Mouse (Mus musculus): ENCODE measurements around the gene Apoe.
"Not testable (repeated sequence)": the region's sequence is repeated elsewhere in the genome, so short reads cannot be mapped to it uniquely, and the experiment has no call there.

The Apoe gene

GRCm38 (mm10) chr7:19691873-19692865 is 6.8 kb downstream of the Apoe start, which contains the start of gene Apoc1:
Gene Apoc1 (minus strand): TSS chr7:19692660.
- no peak for DNase-seq

GRCm38 (mm10) chr7:19691434-19691833 is 7.6 kb downstream of the Apoe start:
- no peak for DNase-seq

- DNase-seq: no peak
These were observed 8.1 kb downstream of the Apoe start for GRCm38 (mm10) chr7:19690845-19691244.

- DNase-seq: no peak
These were observed 10.4 kb downstream of the Apoe start for GRCm38 (mm10) chr7:19688611-19689010.

GRCm38 (mm10) chr7:19688101-19688500 is 10.9 kb downstream of the Apoe start:
- no peak for DNase-seq

- DNase-seq: not testable (repeated sequence)
These were observed 11.9 kb downstream of the Apoe start for GRCm38 (mm10) chr7:19686927-19687583.

DNA sequence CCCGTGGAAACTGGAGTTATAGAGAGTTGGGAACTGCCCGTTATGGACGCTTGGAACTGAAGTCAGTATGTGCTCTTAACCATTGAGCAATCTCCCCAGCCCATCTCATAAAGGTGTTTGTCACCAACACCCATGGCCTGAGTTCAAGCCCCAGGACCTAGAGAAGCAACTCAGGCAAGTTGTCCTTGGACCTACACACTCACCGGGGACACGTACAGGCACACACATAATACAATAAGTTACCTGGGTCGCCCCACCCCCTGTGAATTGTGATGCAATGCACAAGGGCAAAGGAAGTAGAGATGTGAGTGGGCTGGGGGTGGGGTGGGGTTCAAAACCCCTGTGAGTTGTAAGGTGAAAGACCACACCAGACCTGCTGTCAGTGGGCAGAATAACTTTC is 12.5 kb downstream of the Apoe start:
- DNase-seq: no peak

DNA sequence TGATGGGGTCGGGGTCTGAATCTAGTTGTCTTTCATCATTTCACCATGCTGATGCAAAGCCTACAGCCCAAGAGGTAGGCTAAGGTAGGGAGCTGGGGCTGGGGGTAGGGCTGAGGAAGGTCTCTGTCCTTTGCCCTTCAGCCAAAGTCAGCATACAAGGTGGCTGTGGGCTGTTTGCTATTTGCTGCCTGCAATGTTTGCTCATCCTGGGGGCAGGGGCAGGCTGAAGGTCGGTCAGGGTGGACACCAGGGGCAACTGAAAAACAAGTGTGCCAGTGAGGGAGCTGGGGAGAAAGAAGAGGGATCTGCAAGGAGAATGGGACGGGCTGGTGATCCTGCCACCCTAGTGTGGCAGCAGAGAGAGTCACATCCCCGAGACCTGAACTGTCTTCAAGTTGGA is 13.6 kb downstream of the Apoe start:
- DNase-seq: no peak

- DNase-seq: no peak
These were observed 15.2 kb downstream of the Apoe start for GRCm38 (mm10) chr7:19683771-19684201.

- DNase-seq: no peak
These were observed 16.0 kb downstream of the Apoe start for GRCm38 (mm10) chr7:19682979-19683378.

DNA sequence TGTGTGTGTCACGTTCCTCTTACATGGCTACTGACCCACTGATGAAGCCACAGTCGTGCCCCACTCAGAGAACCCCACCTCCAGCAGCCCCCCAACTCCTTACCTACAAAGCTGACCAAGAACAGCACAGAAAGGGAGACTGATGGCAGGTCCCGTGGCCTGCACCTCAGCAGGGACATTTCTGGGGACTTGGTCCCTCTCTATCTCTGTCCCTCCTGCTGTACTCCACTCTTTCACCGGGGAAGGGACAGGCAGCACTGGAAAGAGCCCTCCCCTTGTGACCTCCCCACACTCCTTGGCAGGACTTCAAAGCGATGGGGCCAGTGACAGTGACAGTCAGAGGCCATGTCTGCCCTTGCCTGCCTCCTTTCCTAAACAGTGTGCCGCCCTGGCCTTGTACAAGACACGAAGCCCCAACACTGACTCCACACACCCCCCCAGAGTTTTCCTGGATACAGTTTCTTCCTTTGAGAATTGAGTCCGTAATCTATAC is 17.7 kb downstream of the Apoe start, which contains the start of the genes Gm44805 and Apoc4:
Gm44805 (minus strand) TSS at position 222 of the 493 bp plus-strand sequence.
Apoc4 (minus strand) TSS at position 278 of the 493 bp plus-strand sequence.
- DNase-seq: no peak

- DNase-seq: no peak
These were observed 18.3 kb downstream of the Apoe start for GRCm38 (mm10) chr7:19680702-19681101.

DNA sequence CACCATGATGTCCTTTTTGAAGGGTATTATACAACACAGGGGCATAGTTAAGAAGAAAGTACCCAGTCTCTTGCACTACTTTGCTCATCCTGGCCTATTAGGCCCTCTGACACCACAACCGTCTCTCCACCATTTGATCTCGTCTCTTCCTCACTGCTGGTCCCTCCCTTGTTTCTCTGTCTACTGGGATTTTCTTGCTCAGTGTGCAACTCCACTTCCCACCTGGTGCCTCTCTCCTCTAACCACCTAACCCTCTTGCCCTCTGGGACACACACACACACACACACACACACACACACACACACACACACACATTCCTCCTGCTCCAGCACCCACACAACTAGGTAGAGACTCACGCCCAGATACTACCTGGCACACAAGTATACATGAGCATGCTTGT is 20.1 kb downstream of the Apoe start:
- DNase-seq: no peak

DNA sequence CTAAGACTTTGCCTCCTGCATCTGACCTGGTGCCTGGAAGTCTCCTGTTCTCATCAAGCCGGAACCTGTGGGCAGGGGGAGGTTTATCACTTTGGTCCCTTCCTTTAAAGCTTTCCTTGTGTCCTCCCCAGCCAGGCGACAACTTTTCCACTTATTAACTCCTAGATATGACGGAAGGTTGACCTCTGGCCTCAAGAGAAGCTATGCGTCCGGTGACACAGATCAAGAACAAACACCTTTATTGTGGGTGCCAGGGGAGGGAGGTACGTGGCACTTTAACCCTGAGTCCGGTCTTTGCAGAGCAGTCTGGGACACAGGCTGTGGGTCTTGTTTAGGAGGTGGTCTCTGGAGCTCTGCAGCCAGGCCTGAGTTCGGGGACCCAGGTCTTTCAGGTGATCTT is 21.1 kb downstream of the Apoe start, which contains the start of gene Apoc2:
Apoc2 (minus strand) TSS at position 70 of the 400 bp plus-strand sequence.
- no peak for DNase-seq

DNA sequence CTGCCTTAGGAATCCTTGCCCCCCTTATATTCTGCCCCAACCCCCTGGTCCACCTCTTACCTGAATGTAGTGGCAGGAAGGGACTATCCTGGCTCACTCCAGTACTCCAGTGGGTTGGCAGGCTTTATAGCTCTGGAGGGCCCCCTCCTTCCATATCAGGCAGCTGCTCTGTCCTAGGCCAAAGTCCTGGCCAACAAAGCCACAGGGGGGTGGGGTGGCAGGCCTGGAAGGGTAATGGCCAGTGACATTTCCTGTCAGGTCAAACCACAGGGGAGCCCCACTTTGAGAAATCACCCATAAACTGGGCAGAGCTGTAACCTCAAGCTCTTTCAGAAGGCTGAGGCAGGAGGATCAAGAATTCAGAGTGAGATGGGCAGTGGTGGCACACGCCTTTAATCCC is 22.3 kb downstream of the Apoe start:
- DNase-seq: no peak

DNA sequence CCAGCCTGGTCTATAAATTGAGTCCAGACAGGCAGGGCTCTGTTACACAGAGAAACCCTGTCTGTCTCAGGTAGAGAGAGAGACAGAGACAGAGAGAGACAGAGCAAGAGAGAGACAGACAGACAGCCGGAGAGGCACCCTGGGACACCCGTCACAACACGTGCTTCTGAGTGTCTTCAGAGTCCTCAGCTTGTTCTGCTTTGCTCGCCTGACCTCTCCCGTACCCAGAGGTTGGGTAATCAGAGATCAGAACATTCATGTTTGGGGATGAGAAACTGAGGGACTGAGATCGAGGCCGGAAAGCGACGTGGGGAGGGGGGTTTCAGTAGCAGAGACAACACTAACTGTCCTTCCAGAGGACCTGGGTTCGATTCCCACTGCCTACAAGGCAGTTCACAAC is 23.2 kb downstream of the Apoe start:
- no peak for DNase-seq

- DNase-seq: no peak
These were observed 25.8 kb downstream of the Apoe start for GRCm38 (mm10) chr7:19673083-19673699.

GRCm38 (mm10) chr7:19671511-19671910 is 27.5 kb downstream of the Apoe start:
- no peak for DNase-seq

DNA sequence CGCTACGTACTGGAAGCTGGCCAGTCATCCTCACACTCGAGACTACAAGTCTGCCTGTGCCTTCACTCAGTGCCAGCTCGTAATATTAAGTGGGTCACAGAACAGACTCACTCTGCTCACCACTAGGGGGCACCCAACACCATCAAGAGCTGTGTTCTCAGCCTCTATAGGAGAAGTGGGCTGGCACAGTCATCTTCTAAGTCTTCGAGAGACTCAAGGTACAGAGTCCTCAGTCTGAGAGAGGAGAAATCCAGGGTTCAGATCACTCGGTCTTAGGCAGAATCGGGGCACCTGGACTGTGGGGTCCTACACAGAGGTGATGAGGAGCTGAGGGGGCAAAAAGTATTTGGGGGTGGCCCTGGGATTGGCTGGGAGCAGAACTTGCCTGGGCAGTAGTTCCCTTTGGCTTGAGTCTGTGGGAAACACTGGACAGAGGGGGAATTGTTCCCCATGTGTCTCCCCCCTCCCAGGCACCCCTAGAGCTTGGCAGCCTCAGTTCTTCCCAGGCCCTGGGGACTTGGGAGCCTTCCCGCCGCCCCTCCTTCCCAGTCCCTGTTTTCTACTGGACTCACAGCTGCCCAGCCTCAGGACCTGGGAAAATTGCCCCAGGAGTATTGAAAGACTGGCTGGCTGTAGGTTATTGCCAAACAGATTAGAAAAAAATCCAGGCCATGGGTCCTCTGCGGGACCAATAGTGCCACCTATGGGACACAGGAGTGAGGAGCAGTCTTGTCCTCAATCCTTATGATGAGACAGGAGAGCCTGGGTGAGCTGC is 29.9 kb downstream of the Apoe start:
- peak; percentile 95 for DNase-seq

DNA sequence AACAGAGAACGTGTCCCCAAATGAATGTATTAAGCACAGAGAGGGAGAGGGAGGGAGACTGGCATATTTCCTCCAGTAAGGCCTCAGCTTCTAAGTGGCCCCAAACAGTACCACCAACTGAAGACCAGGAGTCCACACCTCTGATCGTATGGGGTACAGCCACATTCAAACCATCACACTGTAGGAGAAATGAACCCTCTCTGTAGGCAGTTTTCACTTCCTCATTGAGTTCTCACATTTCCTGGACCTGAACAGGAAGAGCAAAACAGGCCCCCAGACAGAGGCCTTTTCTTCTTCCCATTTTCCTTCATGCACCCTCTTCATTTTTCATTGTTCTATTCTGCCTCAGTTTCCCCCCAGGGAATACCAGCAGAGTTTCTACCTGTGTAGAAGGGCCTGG is 31.6 kb downstream of the Apoe start:
- no peak for DNase-seq

DNA sequence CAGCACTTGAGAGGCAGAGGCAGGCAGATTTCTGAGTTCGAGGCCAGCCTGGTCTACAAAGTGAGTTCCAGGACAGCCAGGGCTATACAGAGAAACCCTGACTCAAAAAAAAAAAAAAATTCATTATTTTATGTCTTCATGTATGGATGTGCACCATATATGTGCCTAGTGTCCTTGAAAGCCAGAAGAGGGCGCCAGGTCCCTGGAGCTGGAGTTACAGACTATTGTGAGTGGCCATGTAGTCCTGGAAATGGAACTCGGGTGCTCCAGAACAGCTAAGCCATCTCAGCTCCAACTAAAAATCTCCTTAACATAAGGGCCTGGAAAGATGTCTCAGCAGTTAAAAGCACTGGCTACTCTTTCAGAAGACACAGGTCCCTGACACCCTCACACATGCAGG is 32.2 kb downstream of the Apoe start:
- DNase-seq: no peak
